Mouse (Mus musculus) adrenal gland, postnatal 4 days (tissue): ENCODE results near the gene Abcc12. TPM values are rescaled to one million over a fixed set of nuclear protein-coding genes. Genes with fewer than 3 reads are reported as not detected.

Source experiments
- DNase-seq, 2 experiments: peaks; one replicate each; pipeline ENCODE4 v3.0.0; 2021 to 2022; ENCODE audit warnings: low spot score in 2 of 2, mixed read lengths in 2 of 2
- total RNA-seq, 2 experiments: library from RNA; stranded (reverse); gene quantifications; 2 replicates each; pipeline ENCODE4 v1.2.3; 2021

The Abcc12 gene
- total RNA-seq, 2 experiments from 2014 or later = 0.17 to 0.23 TPM

- DNase-seq = no peak
These were observed 1.8 kb downstream of the Abcc12 start for GRCm38 (mm10) chr8:86578693-86579092.

GRCm38 (mm10) chr8:86578076-86578475 is 2.4 kb downstream of the Abcc12 start:
- DNase-seq = no peak

- no peak for DNase-seq
These were observed 2.9 kb downstream of the Abcc12 start for GRCm38 (mm10) chr8:86577547-86577946.

GRCm38 (mm10) chr8:86563674-86564073 is 16.8 kb downstream of the Abcc12 start:
- no peak for DNase-seq

- DNase-seq = no peak
These were observed 18.7 kb downstream of the Abcc12 start for GRCm38 (mm10) chr8:86561737-86562136.

GRCm38 (mm10) chr8:86560688-86561065 is 19.8 kb downstream of the Abcc12 start:
- DNase-seq = no peak

- no peak for DNase-seq
These were observed 20.4 kb downstream of the Abcc12 start for GRCm38 (mm10) chr8:86559947-86560687.

- DNase-seq = no peak
These were observed 23.1 kb downstream of the Abcc12 start for GRCm38 (mm10) chr8:86557186-86558045.

- no peak for DNase-seq
These were observed 24.9 kb downstream of the Abcc12 start for GRCm38 (mm10) chr8:86555564-86555963.

- no peak for DNase-seq
These were observed 26.1 kb downstream of the Abcc12 start for GRCm38 (mm10) chr8:86554220-86554891.

- no peak for DNase-seq
These were observed 30.0 kb downstream of the Abcc12 start for GRCm38 (mm10) chr8:86550516-86550915.

GRCm38 (mm10) chr8:86546001-86546400 is 34.5 kb downstream of the Abcc12 start:
- DNase-seq = no peak

GRCm38 (mm10) chr8:86540906-86541305 is 39.6 kb downstream of the Abcc12 start:
- no peak for DNase-seq

GRCm38 (mm10) chr8:86540376-86540775 is 40.1 kb downstream of the Abcc12 start:
- no peak for DNase-seq

GRCm38 (mm10) chr8:86536663-86536987 is 43.9 kb downstream of the Abcc12 start:
- no peak for DNase-seq

- peak; percentile 26 to 50 for DNase-seq
These were observed 44.5 kb downstream of the Abcc12 start for GRCm38 (mm10) chr8:86535791-86536662.

GRCm38 (mm10) chr8:86535068-86535560 is 45.4 kb downstream of the Abcc12 start:
- DNase-seq = no peak

GRCm38 (mm10) chr8:86529714-86530113 is 50.8 kb downstream of the Abcc12 start:
- DNase-seq = no peak

- DNase-seq = no peak
These were observed 53.0 kb downstream of the Abcc12 start for GRCm38 (mm10) chr8:86527336-86528029.

GRCm38 (mm10) chr8:86526808-86527207 is 53.7 kb downstream of the Abcc12 start:
- DNase-seq = no peak
